Mouse (Mus musculus): ENCODE data around the gene Prx. TPM values are rescaled to one million over a fixed set of nuclear protein-coding genes. Genes with fewer than 3 reads are reported as not detected.

The Prx gene
- polyA plus RNA-seq, 1 experiment from 2014 or later, result 1.5 TPM

DNA sequence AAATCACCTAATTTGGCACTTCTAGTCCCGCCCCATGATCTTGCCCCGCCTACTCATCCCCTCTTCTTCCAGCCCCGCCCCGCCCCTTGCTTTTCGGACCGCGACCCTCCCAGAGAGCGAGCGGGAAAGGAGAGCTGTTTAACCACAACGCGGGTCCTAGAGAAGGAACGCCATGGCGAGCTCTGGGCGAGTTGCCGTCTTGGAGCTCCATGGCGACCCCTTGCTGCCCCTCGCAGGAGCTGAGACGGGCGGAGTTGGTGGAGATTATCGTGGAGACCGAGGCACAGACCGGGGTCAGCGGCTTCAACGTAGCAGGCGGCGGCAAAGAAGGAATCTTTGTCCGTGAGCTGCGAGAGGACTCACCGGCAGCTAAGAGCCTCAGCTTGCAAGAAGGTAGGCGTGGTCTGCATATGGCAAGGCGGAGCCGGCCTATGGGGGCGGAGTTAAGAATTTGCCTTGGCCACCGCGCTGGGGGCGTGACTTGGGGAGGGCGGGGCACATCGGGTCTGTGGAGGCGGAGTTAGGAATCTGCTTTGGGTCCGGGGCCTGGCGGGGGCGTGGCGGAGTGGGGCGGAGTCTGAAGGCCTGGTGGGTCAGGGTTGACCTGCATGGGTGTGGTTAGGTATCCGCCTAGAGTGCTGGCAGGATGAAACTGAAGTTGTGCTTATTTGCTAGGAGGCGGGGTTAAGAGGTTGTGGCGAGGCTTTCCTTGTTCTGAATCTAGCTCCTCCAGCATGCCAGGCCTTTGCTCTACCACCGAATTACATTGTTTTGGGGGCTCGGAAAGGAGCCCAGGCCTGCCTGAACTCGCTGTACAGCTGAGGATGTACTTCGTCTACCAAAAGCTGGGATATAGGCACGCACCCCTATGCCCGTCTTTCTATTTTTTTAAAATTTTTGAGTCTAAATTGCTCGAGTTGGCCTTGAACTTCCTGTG is 8.9 kb downstream of the Prx start:
- H3K4me1 ChIP-seq (replicated peaks), result peaks cover 9% of the 10 kb centered on the region
- ATAC-seq (ENCODE audit: low FRiP score), result peak; percentile 91
- H3K4me3 ChIP-seq, result peak overlapping the region; percentile 51
- peak overlapping the region; percentile 72 for H3K9ac ChIP-seq
- H3K27me3 ChIP-seq, result no peaks in the 10 kb centered on the region
- peak overlapping the region; percentile 59 for H3K4me2 ChIP-seq
- H3K36me3 ChIP-seq, result no peaks in the 10 kb centered on the region
- no peaks in the 10 kb centered on the region for H3K9me3 ChIP-seq
- WGBS, result under 1% methylated on average over 54 of the region's 54 CpGs
- H3K27ac ChIP-seq, result peak overlapping the region; percentile 96

- H3K4me3 ChIP-seq, result peak overlapping the region; percentile 51
- 26% methylated on average over 6 of the region's 6 CpGs for WGBS
Observed at GRCm38 (mm10) chr7:27508648-27509005, 9.5 kb downstream of the Prx start.

GRCm38 (mm10) chr7:27510809-27511208 is 11.7 kb downstream of the Prx start:
- no peaks in the 10 kb centered on the region for H3K9me3 ChIP-seq
- no peaks in the 10 kb centered on the region for H3K36me3 ChIP-seq
- 84% methylated on average over 2 of the region's 2 CpGs for WGBS
- no peak overlapping the region for H3K4me3 ChIP-seq
- no peak overlapping the region for H3K27ac ChIP-seq
- no peak overlapping the region for H3K9ac ChIP-seq
- no peak for ATAC-seq (ENCODE audit: low FRiP score)
- H3K4me1 ChIP-seq (replicated peaks), result peaks cover 9% of the 10 kb centered on the region
- H3K27me3 ChIP-seq, result no peaks in the 10 kb centered on the region
- H3K4me2 ChIP-seq, result no peak overlapping the region

More at GRCm38 (mm10) chr7:27508648-27509005, 9.5 kb downstream of the Prx start:
- H3K27me3 ChIP-seq, result no peaks in the 10 kb centered on the region
- H3K27ac ChIP-seq, result peak overlapping the region; percentile 96
- no peak overlapping the region for H3K9ac ChIP-seq
- H3K4me1 ChIP-seq (replicated peaks), result peaks cover 9% of the 10 kb centered on the region
- H3K4me2 ChIP-seq, result peak overlapping the region; percentile 59
- no peaks in the 10 kb centered on the region for H3K9me3 ChIP-seq
- peak; percentile 64 for ATAC-seq (ENCODE audit: low FRiP score)
- H3K36me3 ChIP-seq, result no peaks in the 10 kb centered on the region

GRCm38 (mm10) chr7:27514961-27515360 is 15.8 kb downstream of the Prx start:
- 85% methylated on average over 9 of the region's 9 CpGs for WGBS
- Histone ChIP-seq H3K4me1 (replicated peaks) (no peaks in the 10 kb centered on the region), H3K27ac (no peak overlapping the region), H3K9ac (no peak overlapping the region), H3K4me2 (no peak overlapping the region), H3K27me3 (no peaks in the 10 kb centered on the region), H3K36me3 (no peaks in the 10 kb centered on the region), H3K9me3 (no peaks in the 10 kb centered on the region), H3K4me3 (no peak overlapping the region)
- no peak for ATAC-seq (ENCODE audit: low FRiP score)

DNA sequence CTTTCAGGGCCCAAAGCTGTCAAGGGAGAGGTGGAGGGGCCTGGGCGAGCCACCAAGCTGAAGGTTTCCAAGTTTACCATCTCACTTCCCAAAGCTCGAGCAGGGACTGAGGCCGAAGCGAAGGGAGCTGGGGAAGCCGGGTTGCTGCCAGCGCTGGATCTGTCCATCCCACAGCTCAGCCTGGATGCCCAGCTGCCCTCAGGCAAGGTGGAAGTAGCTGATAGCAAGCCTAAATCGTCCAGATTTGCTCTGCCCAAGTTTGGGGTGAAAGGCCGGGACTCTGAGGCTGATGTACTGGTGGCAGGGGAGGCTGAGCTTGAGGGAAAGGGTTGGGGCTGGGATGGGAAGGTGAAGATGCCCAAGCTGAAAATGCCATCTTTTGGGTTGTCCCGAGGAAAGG is 19.2 kb downstream of the Prx start:
- no peak overlapping the region for H3K4me2 ChIP-seq
- H3K27me3 ChIP-seq, result no peaks in the 10 kb centered on the region
- H3K9ac ChIP-seq, result no peak overlapping the region
- H3K27ac ChIP-seq, result no peak overlapping the region
- no peaks in the 10 kb centered on the region for H3K4me1 ChIP-seq (replicated peaks)
- H3K4me3 ChIP-seq, result no peak overlapping the region
- no peak for ATAC-seq (ENCODE audit: low FRiP score)
- no peaks in the 10 kb centered on the region for H3K36me3 ChIP-seq
- 87% methylated on average over 9 of the region's 9 CpGs for WGBS
- H3K9me3 ChIP-seq, result no peaks in the 10 kb centered on the region

- Histone ChIP-seq H3K9me3 (no peaks in the 10 kb centered on the region), H3K36me3 (no peaks in the 10 kb centered on the region), H3K9ac (no peak overlapping the region), H3K4me3 (no peak overlapping the region), H3K4me1 (replicated peaks) (no peaks in the 10 kb centered on the region), H3K4me2 (no peak overlapping the region), H3K27ac (no peak overlapping the region), H3K27me3 (no peaks in the 10 kb centered on the region)
- no peak for ATAC-seq (ENCODE audit: low FRiP score)
Observed at GRCm38 (mm10) chr7:27520104-27520503, 21.0 kb downstream of the Prx start.

DNA sequence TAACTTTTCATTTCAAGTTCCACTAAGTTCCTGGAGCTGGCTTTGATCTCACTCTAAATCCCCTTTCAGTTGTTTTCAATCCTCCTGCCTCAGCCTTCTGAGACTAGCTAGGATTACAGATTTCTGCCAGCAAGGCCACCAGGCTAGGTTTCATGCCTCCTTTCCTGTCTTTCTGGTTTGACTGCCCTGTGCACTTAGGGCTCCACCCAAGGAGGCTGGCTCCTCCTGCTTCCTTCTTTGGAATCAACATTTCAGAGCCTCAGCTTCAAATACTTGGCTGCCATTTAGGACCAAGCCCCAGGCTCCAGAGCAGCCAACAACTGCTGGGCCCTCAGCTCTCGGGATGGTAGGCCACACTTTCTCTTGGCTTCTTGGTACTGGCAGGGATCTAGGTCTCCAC is 21.5 kb downstream of the Prx start:
- H3K27me3 ChIP-seq, result no peaks in the 10 kb centered on the region
- no peak overlapping the region for H3K27ac ChIP-seq
- H3K4me3 ChIP-seq, result no peak overlapping the region
- H3K9me3 ChIP-seq, result no peaks in the 10 kb centered on the region
- H3K4me2 ChIP-seq, result no peak overlapping the region
- H3K9ac ChIP-seq, result no peak overlapping the region
- no peaks in the 10 kb centered on the region for H3K36me3 ChIP-seq
- WGBS, result 57% methylated on average over 1 of the region's 1 CpGs
- ATAC-seq (ENCODE audit: low FRiP score), result no peak
- no peaks in the 10 kb centered on the region for H3K4me1 ChIP-seq (replicated peaks)

DNA sequence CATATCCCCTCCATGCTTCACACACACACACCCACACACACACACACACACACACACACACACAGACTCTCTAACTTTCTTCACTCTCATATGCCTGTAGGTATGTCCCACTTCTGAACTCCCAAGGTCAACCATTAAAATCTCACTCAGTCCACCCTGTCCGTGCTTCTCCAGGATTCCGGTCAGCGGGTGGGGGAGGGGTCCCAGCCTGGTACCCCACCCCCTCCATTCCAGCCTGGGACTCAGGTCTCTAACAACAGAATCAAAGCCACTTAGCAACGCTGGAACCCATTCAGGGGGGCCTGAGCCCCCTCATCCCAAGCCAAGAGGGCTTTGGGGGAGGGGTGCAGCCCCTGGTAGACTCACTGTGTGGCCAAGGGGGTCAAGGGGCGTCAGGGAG is 23.8 kb downstream of the Prx start, which contains the start of gene Hipk4:
TSS of gene Hipk4 (plus strand) at position 301 of the 400 bp plus-strand sequence.
- no peak within 1 kb of the TSS for H3K9ac ChIP-seq
- no peak within 1 kb of the TSS for H3K4me3 ChIP-seq
- no peak within 1 kb of the TSS for H3K27ac ChIP-seq
- H3K36me3 ChIP-seq, result no peaks in the 10 kb centered on the region
- WGBS, result 61% methylated on average over 5 of the region's 5 CpGs
- H3K9me3 ChIP-seq, result no peaks in the 10 kb centered on the region
- no peak within 1 kb of the TSS for H3K4me2 ChIP-seq
- no peaks in the 10 kb centered on the region for H3K4me1 ChIP-seq (replicated peaks)
- no peak for ATAC-seq (ENCODE audit: low FRiP score)
- H3K27me3 ChIP-seq, result no peaks in the 10 kb centered on the region

DNA sequence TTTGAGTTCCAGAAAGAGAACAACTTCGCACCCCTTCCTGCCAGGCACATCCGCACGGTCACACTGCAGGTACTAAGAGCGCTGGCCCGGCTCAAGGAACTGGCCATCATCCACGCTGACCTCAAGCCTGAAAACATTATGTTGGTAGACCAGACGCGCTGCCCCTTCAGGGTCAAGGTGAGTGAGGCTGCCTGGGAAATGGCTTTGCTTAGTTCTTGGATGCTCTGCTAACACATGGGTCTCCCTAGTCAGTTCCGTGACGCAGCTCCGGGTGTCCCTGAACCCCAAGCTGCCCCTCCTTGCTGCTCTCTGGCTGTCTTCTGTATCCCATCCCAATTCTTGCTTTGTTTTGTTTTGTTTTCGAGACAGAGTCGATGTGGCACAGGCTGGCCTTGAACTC is 24.7 kb downstream of the Prx start:
- Histone ChIP-seq H3K36me3 (no peaks in the 10 kb centered on the region; the same call in 1 of the 2 replicates), H3K4me1 (replicated peaks) (no peaks in the 10 kb centered on the region), H3K9ac (no peak overlapping the region), H3K9me3 (no peaks in the 10 kb centered on the region), H3K4me3 (no peak overlapping the region), H3K27ac (no peak overlapping the region), H3K27me3 (no peaks in the 10 kb centered on the region), H3K4me2 (no peak overlapping the region)
- ATAC-seq (ENCODE audit: low FRiP score), result no peak
- 96% methylated on average over 13 of the region's 13 CpGs for WGBS

DNA sequence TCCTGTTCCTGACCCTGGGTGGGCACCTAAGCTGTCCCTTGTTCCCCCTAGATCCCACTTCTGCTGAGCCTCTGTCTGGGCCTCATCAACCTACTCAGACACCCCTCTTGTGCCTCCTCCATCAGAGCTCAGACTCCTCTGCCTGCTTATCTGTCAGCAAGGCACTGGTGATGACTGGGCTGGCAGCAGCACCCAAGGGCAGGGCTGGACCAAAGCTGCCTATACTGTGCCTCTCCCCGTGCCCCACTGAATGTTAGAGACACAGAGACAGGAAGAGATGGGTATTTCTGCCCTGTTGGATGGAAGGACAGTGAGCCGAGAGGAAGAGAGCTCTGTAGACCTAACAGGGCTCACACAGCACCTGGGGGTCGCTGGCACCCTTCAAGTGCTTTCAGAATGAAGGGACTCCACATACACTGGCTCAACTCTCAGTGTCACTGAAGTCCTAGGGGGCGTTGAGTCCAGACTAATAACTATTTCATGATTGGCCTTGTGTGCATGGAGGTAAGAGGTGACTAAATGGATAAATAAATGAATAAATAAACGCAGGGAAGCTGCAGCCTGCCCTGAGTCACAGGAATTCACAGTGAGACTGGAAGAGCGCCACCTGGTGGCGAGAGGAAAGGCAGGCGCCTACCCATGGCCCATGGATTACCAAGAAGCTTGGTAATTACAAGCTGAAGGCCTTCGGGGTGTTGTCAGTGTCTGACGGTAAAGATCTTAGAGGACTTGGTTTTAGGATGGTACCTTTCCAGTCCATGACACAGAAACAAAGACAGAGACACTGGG is 27.1 kb downstream of the Prx start:
- ATAC-seq (ENCODE audit: low FRiP score), result peak; percentile 73
- Histone ChIP-seq H3K27me3 (no peaks in the 10 kb centered on the region), H3K36me3 (peaks cover 24% of the 10 kb centered on the region), H3K27ac (no peak overlapping the region), H3K4me3 (no peak overlapping the region), H3K4me1 (replicated peaks) (no peaks in the 10 kb centered on the region), H3K9ac (no peak overlapping the region), H3K9me3 (no peaks in the 10 kb centered on the region), H3K4me2 (no peak overlapping the region)
- WGBS, result 28% methylated on average over 10 of the region's 10 CpGs

- no peaks in the 10 kb centered on the region for H3K9me3 ChIP-seq
- H3K9ac ChIP-seq, result no peak overlapping the region; the same call in 1 of the 2 replicates
- no peak for ATAC-seq (ENCODE audit: low FRiP score)
- H3K4me3 ChIP-seq, result no peak overlapping the region
- WGBS, result 83% methylated on average over 21 of the region's 21 CpGs
- H3K4me2 ChIP-seq, result no peak overlapping the region
- H3K27ac ChIP-seq, result no peak overlapping the region
- no peaks in the 10 kb centered on the region for H3K4me1 ChIP-seq (replicated peaks)
- H3K27me3 ChIP-seq, result no peaks in the 10 kb centered on the region
- peaks cover 50% of the 10 kb centered on the region for H3K36me3 ChIP-seq
Observed at GRCm38 (mm10) chr7:27529070-27529469, 29.9 kb downstream of the Prx start.

GRCm38 (mm10) chr7:27530937-27531336 is 31.8 kb downstream of the Prx start:
- Histone ChIP-seq H3K36me3 (peaks cover 67% of the 10 kb centered on the region), H3K27ac (no peak overlapping the region), H3K9me3 (no peaks in the 10 kb centered on the region), H3K27me3 (no peaks in the 10 kb centered on the region), H3K4me1 (replicated peaks) (no peaks in the 10 kb centered on the region), H3K9ac (no peak overlapping the region), H3K4me2 (no peak overlapping the region), H3K4me3 (no peak overlapping the region)
- whole genome bisulfite sequencing, result 78% methylated on average over 3 of the region's 3 CpGs
- no peak for ATAC-seq (ENCODE audit: low FRiP score)

Data from hindbrain, embryonic 13.5 days (tissue).